Mouse (Mus musculus): Measurements from ENCODE around the gene Zfp511.

GRCm38 (mm10) chr7:140080503-140081156, 44.4 kb downstream of the Zfp511 start:
- TF ChIP-seq CTCF (conservative IDR thresholded peaks at IDR 0.05; ENCODE audit: low read length) (no peak), POU5F1 (IDR thresholded peaks at IDR 0.05; ENCODE audit: borderline replicate concordance, low read length) (no peak)
